Mouse (Mus musculus) MEL (cell line): Measurements from ENCODE around the gene Stk38l. TPM values are rescaled to one million over a fixed set of nuclear protein-coding genes. Genes with fewer than 3 reads are reported as not detected.

Source experiments
- DNase-seq: peaks from one replicate; pipeline ENCODE4 v3.0.0; 2011; ENCODE audit warnings: low read depth, low spot score
- H3K27ac ChIP-seq: 2 replicates; pipeline ENCODE4 v1.5.1; 2012; ENCODE audit warnings: low read depth, mild to moderate bottlenecking, control low read depth, low read length, moderate library complexity; ENCODE audit not compliant: control insufficient read depth
- H3K27me3 ChIP-seq, 2 experiments: fragments of 150-350 bp in 1 of 2; sonication (generic) in 1 of 2; 2 replicates each; pipeline ENCODE4 v1.6.1; 2012; ENCODE audit warnings: low read length in 2 of 2, mild to moderate bottlenecking in 2 of 2, improper control_type of control experiment in 1 of 2, moderate library complexity in 1 of 2; ENCODE audit not compliant: insufficient read depth in 2 of 2, control insufficient read depth in 1 of 2
- H3K36me3 ChIP-seq, 2 experiments: 2 replicates each; pipeline ENCODE4 v1.6.1; 2012 to 2014; ENCODE audit warnings: low read length in 2 of 2, improper control_type of control experiment in 1 of 2, inconsistent platforms in 1 of 2, mild to moderate bottlenecking in 1 of 2; ENCODE audit not compliant: insufficient read depth in 2 of 2, control insufficient read depth in 1 of 2
- H3K4me1 ChIP-seq, 2 experiments: fragments of 150-350 bp in 1 of 2; sonication (generic) in 1 of 2; 2 replicates each; pipeline ENCODE4 v1.6.1; 2012; ENCODE audit warnings: low read length in 2 of 2, improper control_type of control experiment in 1 of 2, mild to moderate bottlenecking in 1 of 2; ENCODE audit not compliant: insufficient read depth in 2 of 2, control insufficient read depth in 1 of 2
- H3K4me3 ChIP-seq, 2 experiments: fragments of 150-350 bp in 1 of 2; sonication (generic) in 1 of 2; 2 replicates each; pipeline ENCODE4 v1.5.1; 2012; ENCODE audit warnings: low read depth in 2 of 2, low read length in 2 of 2, mild to moderate bottlenecking in 2 of 2, moderate library complexity in 2 of 2, control low read depth in 1 of 2, improper control_type of control experiment in 1 of 2; ENCODE audit not compliant: control insufficient read depth in 1 of 2, insufficient read depth in 1 of 2
- H3K79me2 ChIP-seq: 2 replicates; pipeline ENCODE4 v1.6.1; 2012; ENCODE audit warnings: mild to moderate bottlenecking, low read length, moderate library complexity; ENCODE audit not compliant: control insufficient read depth, poor library complexity, insufficient read depth
- H3K9ac ChIP-seq: 2 replicates; pipeline ENCODE4 v1.6.1; 2012; ENCODE audit warnings: low read depth, mild to moderate bottlenecking, control low read depth, low read length, moderate library complexity; ENCODE audit not compliant: control insufficient read depth, poor library complexity, severe bottlenecking
- H3K9me3 ChIP-seq: fragments of 150-350 bp; sonication (generic); replicated peaks from 2 replicates; pipeline ENCODE4 v1.6.1; 2012; ENCODE audit warnings: mild to moderate bottlenecking, low read length, improper control_type of control experiment, moderate library complexity; ENCODE audit not compliant: insufficient read depth
- CHD1 ChIP-seq: IDR thresholded peaks from 2 replicates; pipeline ENCODE4 v1.6.1; 2012; ENCODE audit warnings: low read depth, mild to moderate bottlenecking, inconsistent platforms, low read length, improper control_type of control experiment
- CHD2 ChIP-seq: IDR thresholded peaks from 2 replicates; pipeline ENCODE4 v1.6.1; 2011; ENCODE audit warnings: low read length, improper control_type of control experiment
- E2F4 ChIP-seq: IDR thresholded peaks from 2 replicates; pipeline ENCODE4 v1.6.1; 2011; ENCODE audit warnings: low read depth, low read length, improper control_type of control experiment, borderline replicate concordance
- ELF1 ChIP-seq: IDR thresholded peaks from 2 replicates; pipeline ENCODE4 v1.6.1; 2014; ENCODE audit warnings: low read depth, mild to moderate bottlenecking, inconsistent platforms, low read length, improper control_type of control experiment, moderate library complexity
- EP300 ChIP-seq, 2 experiments: IDR thresholded peaks; 2 replicates each; pipeline ENCODE4 v1.6.1; 2011; ENCODE audit warnings: improper control_type of control experiment in 2 of 2, low read length in 2 of 2, low read depth in 1 of 2, mild to moderate bottlenecking in 1 of 2
- ETS1 ChIP-seq: IDR thresholded peaks from 2 replicates; pipeline ENCODE4 v1.6.1; 2012; ENCODE audit warnings: low read depth, mild to moderate bottlenecking, inconsistent platforms, low read length, improper control_type of control experiment, moderate library complexity
- GABPA ChIP-seq: IDR thresholded peaks from 2 replicates; pipeline ENCODE4 v1.6.1; 2012; ENCODE audit warnings: low read depth, mild to moderate bottlenecking, inconsistent platforms, low read length, improper control_type of control experiment, moderate library complexity
- HCFC1 ChIP-seq: IDR thresholded peaks from 2 replicates; pipeline ENCODE4 v1.6.1; 2012; ENCODE audit warnings: low read depth, mild to moderate bottlenecking, inconsistent platforms, low read length, improper control_type of control experiment, moderate library complexity
- KAT2A ChIP-seq: conservative IDR thresholded peaks from 2 replicates; pipeline ENCODE4 v1.6.1; 2012; ENCODE audit warnings: low read depth, low read length, improper control_type of control experiment, inconsistent platforms
- MAFK ChIP-seq: IDR thresholded peaks from 2 replicates; pipeline ENCODE4 v1.6.1; 2011; ENCODE audit warnings: low read depth, mild to moderate bottlenecking, low read length, improper control_type of control experiment, borderline replicate concordance
- MAZ ChIP-seq: IDR thresholded peaks from 2 replicates; pipeline ENCODE4 v1.6.1; 2012; ENCODE audit warnings: low read depth, mild to moderate bottlenecking, inconsistent platforms, low read length, improper control_type of control experiment
- MEF2A ChIP-seq: IDR thresholded peaks from 2 replicates; pipeline ENCODE4 v1.6.1; 2014; ENCODE audit warnings: low read depth, mild to moderate bottlenecking, inconsistent platforms, low read length, improper control_type of control experiment; ENCODE audit not compliant: poor library complexity, insufficient replicate concordance, severe bottlenecking; ENCODE audit errors: extremely low read depth
- MYB ChIP-seq: IDR thresholded peaks from 2 replicates; pipeline ENCODE4 v1.6.1; 2011; ENCODE audit warnings: mild to moderate bottlenecking, low read depth, low read length, improper control_type of control experiment
- POLR2AphosphoS2 ChIP-seq: IDR thresholded peaks from 2 replicates; pipeline ENCODE4 v1.6.1; 2011; ENCODE audit warnings: low read length, improper control_type of control experiment
- POLR2AphosphoS5 ChIP-seq: IDR thresholded peaks from 2 replicates; pipeline ENCODE4 v1.6.1; 2012; ENCODE audit warnings: low read depth, borderline replicate concordance, mild to moderate bottlenecking, inconsistent platforms, low read length, moderate library complexity, mixed read lengths
- RAD21 ChIP-seq: IDR thresholded peaks from 2 replicates; pipeline ENCODE4 v1.6.1; 2011; ENCODE audit warnings: mild to moderate bottlenecking, low read depth, low read length, improper control_type of control experiment
- RCOR1 ChIP-seq: IDR thresholded peaks from 2 replicates; pipeline ENCODE4 v1.6.1; 2012; ENCODE audit warnings: low read depth, mild to moderate bottlenecking, inconsistent platforms, low read length, improper control_type of control experiment
- SMC3 ChIP-seq: IDR thresholded peaks from 2 replicates; pipeline ENCODE4 v1.6.1; 2011; ENCODE audit warnings: low read depth, low read length, improper control_type of control experiment
- TAL1 ChIP-seq: IDR thresholded peaks from 2 replicates; pipeline ENCODE4 v1.6.1; 2012; ENCODE audit warnings: mild to moderate bottlenecking, inconsistent platforms, low read length, moderate library complexity, mixed read lengths
- TBP ChIP-seq: IDR thresholded peaks from 2 replicates; pipeline ENCODE4 v1.8.0; 2011; ENCODE audit warnings: low read depth, low read length, improper control_type of control experiment
- TCF12 ChIP-seq: IDR thresholded peaks from 2 replicates; pipeline ENCODE4 v1.6.1; 2014; ENCODE audit warnings: low read depth, mild to moderate bottlenecking, inconsistent platforms, low read length, improper control_type of control experiment, moderate library complexity
- USF1 ChIP-seq: IDR thresholded peaks from 2 replicates; pipeline ENCODE4 v1.6.1; 2014; ENCODE audit warnings: low read depth, mild to moderate bottlenecking, inconsistent platforms, low read length, improper control_type of control experiment, moderate library complexity
- USF2 ChIP-seq, 2 experiments: IDR thresholded peaks; 2 replicates each; pipeline ENCODE4 v1.6.1; 2011 to 2012; ENCODE audit warnings: improper control_type of control experiment in 2 of 2, low read length in 2 of 2, borderline replicate concordance in 1 of 2, inconsistent platforms in 1 of 2, low read depth in 1 of 2, mild to moderate bottlenecking in 1 of 2; ENCODE audit not compliant: insufficient read depth in 1 of 2
- ZC3H11A ChIP-seq: IDR thresholded peaks from 2 replicates; pipeline ENCODE4 v1.6.1; 2012; ENCODE audit warnings: low read depth, mild to moderate bottlenecking, inconsistent platforms, low read length, improper control_type of control experiment
- polyA plus RNA-seq, 2 experiments: library from polyadenylated mRNA; stranded (reverse) in 1 of 2; unstranded in 1 of 2; fragments of >175 nt in 1 of 2; fragments of >200 nt in 1 of 2; gene quantifications; 2 replicates each; pipeline versions ENCODE4 v1.2.1 to v1.2.4; 2012; ENCODE audit warnings: low replicate concordance in 2 of 2, low read depth in 1 of 2; ENCODE audit not compliant: insufficient read length in 2 of 2, insufficient read depth in 1 of 2, missing spikeins in 1 of 2
- total RNA-seq: library from RNA; depleted of rRNA; stranded (reverse); fragments of 300-350 nt; gene quantifications from 2 replicates; pipeline ENCODE4 v1.2.3, GENCODE M21; 2012

Gene Stk38l
- total and polyA plus RNA-seq, 3 experiments = 5.1 to 9.2 TPM; not detected in 1

DNA sequence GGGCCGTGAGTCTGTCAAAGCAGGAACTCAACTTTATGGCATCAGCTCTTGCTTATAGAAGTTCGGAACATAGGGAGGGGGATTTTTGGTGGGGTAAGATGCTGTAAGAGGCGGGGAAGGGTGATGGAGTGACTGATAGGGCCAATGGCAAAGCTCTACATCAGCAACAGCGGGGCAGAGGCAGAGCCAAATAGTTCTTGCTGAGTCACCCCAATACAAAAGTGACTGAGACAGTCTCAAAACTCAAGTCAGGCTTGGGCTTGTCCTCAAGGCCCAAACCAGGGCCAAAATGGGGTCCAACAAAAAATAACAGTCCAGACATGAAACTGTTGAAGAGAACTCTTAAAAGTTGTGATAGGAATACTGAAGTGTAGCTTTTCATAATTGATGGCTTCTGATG lies 30.9 kb downstream of the Stk38l start:
- DNase-seq = peak; percentile 87
- TF ChIP-seq CHD2 = no peak
- no peak for TF ChIP-seq POLR2AphosphoS5
- peak; percentile 50; the same call in 1 of the 2 replicates for TF ChIP-seq KAT2A
- TF ChIP-seq ELF1 = no peak
- peak; percentile 85 for TF ChIP-seq GABPA
- peak; percentile 93 for TF ChIP-seq MAFK
- TF ChIP-seq MEF2A = no peak
- no peak for TF ChIP-seq USF2 (IDR thresholded peaks at IDR 0.05; ENCODE audit: borderline replicate concordance in 1 of 2, insufficient read depth in 1 of 2, low read depth in 1 of 2, low read length in 2 of 2)
- no peak for TF ChIP-seq POLR2AphosphoS2
- TF ChIP-seq TBP = peak; percentile 61; the same call in 1 of the 2 replicates
- no peak for TF ChIP-seq CHD1
- peak; percentile 38 to 70; a peak in 2 of 4 replicates for TF ChIP-seq EP300 (IDR thresholded peaks at IDR 0.05; ENCODE audit: low read depth in 1 of 2, low read length in 2 of 2)
- no peak for TF ChIP-seq TAL1
- no peak for TF ChIP-seq MAZ
- TF ChIP-seq TCF12 = 0 out of 2 replicates have a peak, but pooled peaks have one; percentile 12
- TF ChIP-seq E2F4 = no peak
- peak; percentile 67; the same call in 1 of the 2 replicates for TF ChIP-seq HCFC1
- peak; percentile 76 for TF ChIP-seq ETS1
- TF ChIP-seq ZC3H11A = peak; percentile 87
- Histone ChIP-seq H3K36me3 (peaks cover 0 to 33% of the 10 kb centered on the region in 2 experiments; a peak in 2 of 4 replicates), H3K27me3 (no peaks in the 10 kb centered on the region), H3K4me3 (no peak overlapping the region), H3K9ac (peak overlapping the region; percentile 45), H3K79me2 (no peaks in the 10 kb centered on the region), H3K9me3 (no peaks in the 10 kb centered on the region), H3K27ac (peak overlapping the region; percentile 74), H3K4me1 (peaks cover 23 to 37% of the 10 kb centered on the region in 2 experiments)

DNA sequence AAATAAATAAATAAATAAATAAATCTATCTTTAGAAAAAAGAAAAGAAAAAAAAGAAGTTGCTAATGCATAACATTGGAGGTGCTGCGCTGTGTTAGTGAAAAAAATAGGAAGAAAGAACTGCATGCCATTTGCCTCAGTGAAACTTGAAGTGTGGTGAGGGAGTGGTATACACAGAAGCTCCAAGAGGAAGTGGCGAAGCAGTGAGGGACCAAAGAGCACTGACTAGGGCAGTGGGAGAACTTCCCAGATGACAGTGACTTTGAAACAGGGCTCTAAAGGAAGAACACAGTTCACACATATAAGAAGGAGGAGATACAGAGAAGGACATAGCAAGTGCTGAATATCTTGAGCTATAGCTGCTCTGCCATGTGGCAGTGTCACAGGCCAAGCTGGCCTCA lies 34.2 kb downstream of the Stk38l start:
- Histone ChIP-seq H3K9me3 (no peaks in the 10 kb centered on the region), H3K27ac (peak overlapping the region; percentile 61), H3K27me3 (no peaks in the 10 kb centered on the region), H3K4me3 (no peak overlapping the region), H3K36me3 (peaks cover 0 to 36% of the 10 kb centered on the region in 2 experiments; a peak in 3 of 4 replicates), H3K4me1 (peaks cover 20 to 40% of the 10 kb centered on the region in 2 experiments), H3K79me2 (no peaks in the 10 kb centered on the region)
- peak; percentile 47 for DNase-seq
- TF ChIP-seq RAD21 = no peak
- TF ChIP-seq USF1 = no peak
- no peak for TF ChIP-seq RCOR1
- TF ChIP-seq CHD2 = no peak
- TF ChIP-seq ELF1 = no peak
- no peak for TF ChIP-seq MYB
- no peak for TF ChIP-seq SMC3
- TF ChIP-seq, all 39 proteins: peak for 0
- no peak overlapping the region; the same call in 1 of the 2 replicates for H3K9ac ChIP-seq
